Mouse (Mus musculus) cerebellum, adult 18-20 months (tissue): ENCODE measurements around the gene Pbx3.
A peak's percentile ranks its signal among the peaks of the same experiment; 100 is the strongest.

Experiments used
- DNase-seq, 2 experiments: peaks; one replicate each; pipeline ENCODE4 v3.0.0; 2021

Pbx3 gene

DNA sequence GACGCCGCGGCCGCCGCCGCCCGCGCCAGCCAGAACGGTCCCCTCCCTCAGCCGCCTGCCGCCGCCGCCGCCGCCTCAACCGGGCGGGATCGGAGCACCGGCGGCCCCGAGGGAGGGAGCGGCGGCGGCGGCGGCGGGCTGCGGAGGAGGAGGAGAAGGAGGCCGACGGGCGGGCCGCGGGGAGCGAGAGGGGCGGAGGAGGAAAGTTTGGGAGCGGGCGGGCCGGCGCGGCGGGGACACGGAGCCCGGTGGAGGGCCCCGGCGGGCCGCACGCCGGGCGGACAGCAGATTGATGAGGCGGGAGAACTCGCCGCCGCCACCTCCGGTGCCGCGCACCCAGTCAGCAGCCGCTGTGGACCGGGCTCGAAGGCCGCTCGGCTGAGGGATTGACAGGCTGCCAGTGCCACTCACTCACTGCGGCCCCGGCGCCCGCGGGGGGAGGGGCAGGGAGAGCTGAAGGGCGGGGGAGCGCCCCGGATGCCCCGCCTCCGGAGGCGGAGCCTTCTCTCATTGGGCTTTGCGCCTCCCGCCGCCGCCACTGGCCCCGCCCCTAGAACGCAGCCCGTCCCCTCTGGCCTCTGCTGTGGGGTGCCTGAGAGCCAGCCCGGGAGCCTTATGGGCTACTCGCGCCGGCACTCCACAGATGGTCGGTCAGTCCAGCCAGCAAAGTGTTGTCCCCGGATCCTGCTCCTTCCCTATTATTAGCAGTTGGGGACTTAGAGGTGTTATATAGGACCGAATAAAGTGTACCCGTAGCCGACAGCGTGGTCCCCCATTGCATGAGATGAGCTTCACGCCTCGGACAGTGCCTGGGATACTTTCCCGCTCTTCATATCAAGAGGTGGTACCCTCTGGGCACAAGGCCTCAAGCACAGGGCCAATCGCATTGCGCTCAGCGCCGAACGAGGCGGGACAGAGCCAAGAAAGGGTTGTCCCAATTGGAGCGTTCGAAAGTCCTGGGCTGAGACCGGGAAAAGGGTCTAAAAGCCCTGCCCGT is at the start of gene Pbx3:
Gene Pbx3 (minus strand): TSS at position 838 of the 997 bp plus-strand sequence.
- peak; percentile 95 to 99 for DNase-seq

DNA sequence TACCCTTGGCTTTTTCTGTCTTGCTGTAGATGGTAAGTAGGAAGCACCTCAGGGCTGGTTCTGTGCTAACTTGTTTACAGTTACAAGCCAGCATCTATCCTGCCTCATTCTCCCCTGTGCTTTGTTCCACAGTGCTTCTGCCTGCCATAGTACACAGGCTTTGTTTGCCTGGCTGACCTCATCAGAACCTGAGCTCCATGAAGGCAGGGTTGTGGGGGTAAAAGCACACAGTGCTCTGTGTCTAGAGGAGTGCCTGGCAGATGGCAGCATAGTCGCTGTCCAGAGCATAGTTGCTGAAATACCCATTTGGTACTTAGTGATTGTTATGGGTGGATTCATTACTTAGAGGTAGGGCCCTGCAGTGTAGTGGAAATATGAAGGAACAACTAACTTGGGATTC is 47.3 kb upstream of the Pbx3 start:
- DNase-seq = no peak

DNA sequence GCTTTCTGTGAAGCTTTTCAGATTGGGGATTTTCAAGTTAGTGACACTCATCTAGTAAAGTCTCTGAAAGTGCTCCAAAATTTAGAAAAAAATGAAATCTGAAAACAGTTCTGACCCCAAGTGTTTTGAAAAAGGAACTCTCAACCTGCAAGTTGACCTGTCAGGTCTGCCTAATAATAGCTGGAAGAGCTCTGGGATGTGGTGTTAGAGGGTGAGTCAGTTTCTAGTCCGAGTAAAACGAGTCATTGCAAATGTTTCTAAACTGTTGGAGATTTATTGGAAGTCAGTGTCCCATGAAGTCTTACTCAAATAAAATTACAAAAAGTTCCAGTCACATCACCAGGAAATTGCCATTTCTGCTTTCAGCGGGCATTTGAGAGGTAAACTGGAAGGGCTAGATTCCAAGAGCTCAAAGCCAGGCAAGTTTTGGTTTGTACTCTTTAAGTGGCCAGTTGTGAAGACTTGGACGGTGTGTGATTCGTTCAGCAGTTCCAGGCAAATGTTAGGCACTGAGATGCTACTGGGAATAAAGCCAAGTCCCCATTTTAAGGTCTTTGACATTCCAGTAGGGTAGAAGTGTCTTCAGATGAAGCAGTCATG is 36.9 kb upstream of the Pbx3 start:
- no peak for DNase-seq

DNA sequence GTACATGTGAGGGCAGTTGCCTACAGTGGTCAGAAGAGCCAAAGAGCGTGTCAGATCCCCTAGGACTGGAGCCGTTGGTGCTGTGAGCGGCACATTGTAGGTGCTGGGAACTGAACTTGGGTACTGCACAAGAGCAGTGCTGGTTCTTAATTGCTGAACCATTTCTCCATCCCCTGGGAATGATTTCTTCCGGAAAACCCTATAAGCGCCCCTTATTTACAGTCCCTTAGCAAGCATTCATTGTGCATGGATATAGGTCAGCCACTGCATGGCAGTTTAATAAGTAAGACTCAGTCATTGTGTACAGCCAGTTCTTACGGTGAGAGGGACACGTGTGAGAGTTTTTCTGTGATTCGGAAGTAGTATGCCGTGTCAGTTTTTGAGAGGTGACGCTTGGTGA is 35.4 kb upstream of the Pbx3 start:
- no peak for DNase-seq

DNA sequence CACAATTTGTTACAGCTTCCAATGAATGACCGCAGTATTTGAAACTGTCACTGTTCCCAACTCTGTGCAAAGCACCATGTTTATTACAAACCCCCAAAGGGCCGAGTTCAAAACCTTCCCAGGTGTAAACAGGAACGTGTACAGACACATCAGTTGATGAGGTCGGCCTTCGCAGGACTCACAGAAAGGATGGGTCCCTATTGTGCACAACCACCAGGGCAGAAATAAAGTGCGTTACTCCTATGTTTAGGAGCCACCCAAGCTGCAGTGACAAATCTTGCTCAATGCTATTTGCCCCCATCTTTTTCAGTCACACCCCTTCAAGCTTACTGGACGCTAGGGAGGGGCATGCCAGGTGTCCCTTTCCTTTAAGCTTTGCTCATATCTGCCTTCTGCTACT is 34.7 kb upstream of the Pbx3 start:
- peak in 1 of 2 experiments; percentile 13 for DNase-seq

DNA sequence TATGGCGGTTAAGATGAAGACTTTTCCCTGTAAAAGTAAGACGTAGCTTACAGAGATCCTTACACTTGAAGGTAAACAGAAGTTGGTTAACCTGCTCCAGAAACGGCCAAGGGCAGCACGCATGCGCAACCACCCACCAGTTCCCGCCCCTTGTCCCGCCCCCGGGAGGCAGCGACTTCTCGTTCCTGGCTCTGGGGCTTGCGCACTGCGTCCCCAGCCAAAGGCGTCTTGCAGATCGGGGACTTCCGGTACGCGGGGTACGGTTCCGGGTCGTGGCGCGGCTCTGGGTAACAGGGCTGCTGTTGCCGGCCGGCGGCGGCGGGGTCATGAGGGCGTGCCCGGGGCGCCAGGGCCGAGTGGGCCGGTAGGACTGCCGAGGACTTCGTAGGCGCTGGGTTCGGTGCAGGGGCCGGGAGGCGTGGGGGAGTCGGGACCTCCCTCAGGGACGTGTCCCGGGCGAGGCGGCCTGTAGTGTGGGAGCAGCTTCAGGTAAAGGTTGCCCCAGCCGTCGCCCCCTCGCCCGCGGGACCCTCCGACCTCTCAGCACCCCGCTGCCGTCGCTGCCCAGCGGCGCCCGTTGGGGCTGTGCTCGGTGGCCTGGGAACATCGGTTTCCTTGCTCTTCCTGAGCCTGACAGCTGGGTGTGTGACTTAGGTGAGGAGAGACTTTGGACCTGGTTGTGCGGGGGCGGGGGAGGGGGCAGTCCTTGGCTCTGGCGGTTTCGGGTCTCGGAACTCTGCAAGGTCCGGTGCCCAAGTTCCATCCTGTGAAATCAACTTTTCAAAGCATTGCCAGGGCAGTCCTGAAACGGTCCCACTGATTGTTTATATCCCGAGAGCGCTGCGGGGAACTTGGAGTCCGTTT is 33.9 kb upstream of the Pbx3 start, which contains the start of gene Mapkap1:
Gene Mapkap1 (plus strand): TSS at position 171 of the 864 bp plus-strand sequence.
- DNase-seq = peak; percentile 97 to 98

DNA sequence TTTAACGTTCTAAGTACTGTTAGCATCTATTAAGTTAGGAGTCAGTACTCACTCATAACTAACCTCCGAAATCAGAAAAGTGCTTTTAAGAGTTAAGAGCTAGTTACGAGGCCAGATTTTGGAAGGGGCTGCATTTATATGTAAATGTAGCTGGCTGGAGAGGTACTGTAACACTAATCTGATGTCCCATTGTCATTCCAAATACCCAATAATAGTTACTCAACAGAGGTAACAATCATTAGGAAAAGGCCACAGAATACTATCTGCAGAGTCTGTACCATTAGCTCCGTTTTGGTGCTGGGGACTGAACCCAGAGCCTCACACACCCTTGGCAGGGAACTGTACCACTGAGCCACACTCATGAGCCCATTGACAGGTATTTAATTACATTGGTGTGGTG is 26.6 kb upstream of the Pbx3 start:
- DNase-seq = no peak

DNA sequence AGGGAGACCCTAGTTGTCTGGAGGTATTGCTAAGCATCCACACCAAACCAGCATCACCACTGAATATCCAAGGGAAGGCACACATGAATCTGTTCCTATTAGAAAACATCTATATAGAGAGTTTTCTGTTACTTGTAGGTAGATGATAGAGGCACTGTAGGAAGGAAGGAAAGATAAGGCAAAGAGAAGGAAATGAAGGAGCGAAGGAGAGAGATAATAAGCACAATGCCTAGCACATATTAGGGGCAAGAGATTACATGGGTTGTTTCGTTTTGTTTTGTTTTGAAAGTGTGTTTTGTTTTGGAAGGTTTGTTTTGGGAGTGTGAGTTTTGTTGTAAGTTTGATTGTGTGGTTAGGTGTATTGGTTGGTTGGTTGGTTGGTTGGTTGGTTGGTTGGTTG is 6.0 kb upstream of the Pbx3 start:
- no peak for DNase-seq

DNA sequence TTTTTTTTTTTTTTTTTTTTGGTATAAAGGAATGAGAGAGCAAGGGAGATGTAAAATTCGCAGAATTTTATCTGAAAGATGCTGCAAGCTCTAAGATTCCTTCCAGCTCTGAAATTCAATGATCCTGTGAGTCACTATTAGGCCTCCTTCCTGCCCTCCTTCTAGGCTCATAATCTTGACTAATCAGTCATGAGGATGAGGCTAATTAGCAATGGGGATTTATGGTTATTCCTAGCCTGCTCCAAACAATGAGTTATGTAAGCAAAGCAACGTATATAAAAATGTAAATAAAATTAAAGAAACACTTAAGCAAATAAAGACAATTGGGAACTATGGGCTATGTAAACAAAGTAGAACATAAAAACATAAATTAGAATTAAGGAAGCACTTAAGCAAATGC is 1.4 kb upstream of the Pbx3 start:
- no peak for DNase-seq

DNA sequence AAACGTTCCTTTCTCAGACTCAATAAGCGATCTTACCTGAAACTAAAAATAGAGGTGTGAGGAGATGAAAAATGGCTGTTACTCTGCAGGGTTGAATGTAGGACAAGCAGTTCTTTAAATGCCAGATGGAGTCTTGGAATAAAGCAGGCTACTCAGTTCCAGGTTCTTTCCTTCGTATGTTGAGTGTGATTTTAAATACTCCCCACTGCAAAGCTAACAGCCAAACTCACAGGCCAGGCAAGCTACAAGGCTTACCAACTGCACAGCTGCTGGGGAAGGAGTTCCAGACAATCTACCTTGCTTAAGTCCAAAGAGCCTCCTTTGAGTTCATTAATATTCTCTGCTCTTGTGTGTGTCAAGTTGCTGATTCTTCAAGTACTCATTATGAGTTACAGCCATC is 944 bp upstream of the Pbx3 start:
- no peak for DNase-seq

DNA sequence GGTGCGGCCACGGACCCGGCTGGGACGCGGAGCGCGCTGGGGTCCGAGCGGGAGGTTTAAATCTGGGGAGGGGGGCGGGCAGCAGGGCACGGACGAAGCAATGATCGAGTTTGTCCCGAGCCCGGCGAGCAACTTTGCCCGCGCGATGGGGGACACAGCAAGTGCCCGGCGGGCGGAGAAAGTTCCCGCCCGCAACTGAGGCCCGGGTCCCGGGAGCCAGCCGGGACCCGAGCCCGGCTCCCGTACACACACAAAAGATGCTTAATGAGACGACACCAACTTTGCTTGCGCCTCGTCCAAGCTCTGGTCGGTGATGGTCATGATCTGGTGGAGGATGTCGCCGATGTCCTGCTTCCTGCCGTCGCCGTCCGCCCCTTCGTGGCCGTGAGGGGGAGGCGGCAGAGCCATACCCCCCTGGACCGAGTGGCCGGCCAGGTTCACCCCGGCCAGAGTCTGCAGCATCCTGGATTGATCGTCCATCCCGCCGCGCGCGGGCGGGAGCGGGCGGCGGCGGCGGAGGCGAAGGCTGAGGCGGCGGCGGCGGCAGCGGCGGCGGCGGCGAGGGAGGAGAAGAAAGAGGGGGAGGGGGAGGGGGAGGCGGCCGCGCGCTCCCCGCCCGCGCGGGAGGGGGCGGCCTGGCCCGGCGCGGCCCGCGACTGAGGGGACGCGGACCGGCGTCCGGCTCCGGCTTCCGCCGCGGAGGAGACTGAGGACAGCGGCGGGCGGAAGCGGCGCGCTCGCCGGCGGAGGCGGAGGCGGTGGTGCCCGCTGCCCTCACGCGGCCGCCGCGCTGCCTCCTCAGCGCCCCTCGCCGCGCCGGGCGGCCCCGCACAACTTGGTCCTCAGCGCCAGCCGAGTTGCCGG is 1.3 kb downstream of the Pbx3 start:
- peak; percentile 38 to 69 for DNase-seq

DNA sequence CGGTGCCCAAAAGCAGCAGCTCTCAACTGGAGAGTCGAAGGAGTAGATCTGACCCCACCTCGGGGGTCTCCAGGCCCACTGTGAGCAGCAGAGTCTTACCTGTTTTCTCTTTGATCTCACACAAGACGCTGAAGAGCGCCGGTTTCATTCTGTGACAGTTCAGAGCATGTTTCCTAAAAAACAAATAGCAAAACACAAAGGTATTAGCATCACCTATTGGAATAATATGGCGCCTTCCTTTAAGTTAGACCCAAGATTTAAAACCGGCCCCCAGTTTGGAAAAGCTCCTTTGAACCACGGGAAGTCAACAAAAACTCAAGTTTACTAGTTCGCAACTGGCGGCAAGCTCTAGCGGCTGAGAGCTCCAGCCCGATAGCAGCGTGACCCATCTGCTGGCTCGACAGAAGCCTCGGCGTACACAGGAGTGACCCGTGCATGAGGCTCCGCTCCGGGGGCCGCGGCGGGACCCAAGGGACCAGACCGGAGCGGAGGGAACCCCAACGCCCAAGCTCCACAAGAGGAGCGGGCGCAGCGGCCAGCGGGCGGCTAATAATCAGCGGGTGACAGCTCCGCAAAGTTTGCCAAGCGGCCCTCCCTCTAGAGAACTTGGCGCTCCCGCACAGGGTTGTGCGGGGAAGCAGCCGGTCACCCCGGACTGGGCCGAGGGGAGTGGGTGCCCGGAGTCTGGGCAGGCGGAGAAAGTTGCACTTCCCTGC is 2.1 kb downstream of the Pbx3 start:
- DNase-seq = peak; percentile 32 to 53

DNA sequence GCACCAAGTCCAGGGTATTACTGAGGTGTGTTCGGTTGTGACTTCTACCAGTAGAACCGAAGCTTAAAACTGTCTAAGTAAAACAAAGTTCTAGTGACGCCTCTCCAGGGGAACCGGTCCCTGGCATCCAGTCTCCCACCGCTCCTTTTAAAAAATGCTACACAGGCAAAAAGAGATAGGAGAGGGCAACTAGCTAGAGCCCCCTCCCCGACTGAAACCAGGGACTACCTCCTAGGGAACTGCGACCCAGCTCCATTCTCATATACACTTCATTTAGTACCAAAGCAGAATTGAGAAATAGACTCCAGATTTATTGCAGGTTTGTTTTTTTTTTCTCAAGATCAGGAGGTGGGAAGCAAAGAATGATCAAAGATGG is 2.6 kb downstream of the Pbx3 start:
- no peak for DNase-seq

DNA sequence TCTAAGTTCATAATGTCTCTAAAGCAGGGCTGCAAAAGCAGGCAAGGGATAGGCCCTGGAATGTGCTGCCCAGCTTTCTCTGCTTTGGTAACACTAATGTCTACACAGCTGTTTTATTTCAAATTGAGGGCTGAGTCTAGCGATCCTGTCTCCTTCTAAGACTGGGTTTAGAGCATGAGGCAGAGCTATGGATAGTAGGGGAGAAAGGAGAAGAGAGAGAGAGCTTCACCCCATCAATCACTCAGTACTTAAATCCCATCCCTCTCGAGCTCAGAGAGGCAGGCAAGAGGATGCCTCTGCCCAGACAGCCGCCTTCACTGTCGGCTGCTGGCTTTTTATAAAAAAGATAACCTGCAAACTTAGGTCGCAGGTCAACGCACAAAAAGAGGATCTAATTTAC is 4.5 kb downstream of the Pbx3 start:
- DNase-seq = no peak

DNA sequence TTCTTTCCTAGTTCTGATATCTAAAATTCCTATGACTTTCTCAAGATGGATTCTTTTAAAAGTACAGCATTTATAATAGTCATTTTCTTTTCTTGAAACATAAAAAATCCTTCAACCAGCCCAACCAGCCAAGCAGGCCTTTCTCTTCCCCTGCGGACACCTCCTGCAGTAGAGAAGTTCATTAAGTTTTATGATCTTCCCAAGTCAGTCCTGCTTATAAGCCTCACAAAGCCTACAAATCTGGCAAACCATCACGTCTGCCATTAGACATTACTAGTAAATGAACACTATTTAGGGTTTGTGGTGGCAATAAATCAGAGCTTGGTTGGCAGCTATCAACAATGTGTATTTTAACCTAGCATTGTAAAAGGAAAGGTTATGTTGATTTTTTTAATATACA is 5.9 kb downstream of the Pbx3 start:
- DNase-seq = no peak

DNA sequence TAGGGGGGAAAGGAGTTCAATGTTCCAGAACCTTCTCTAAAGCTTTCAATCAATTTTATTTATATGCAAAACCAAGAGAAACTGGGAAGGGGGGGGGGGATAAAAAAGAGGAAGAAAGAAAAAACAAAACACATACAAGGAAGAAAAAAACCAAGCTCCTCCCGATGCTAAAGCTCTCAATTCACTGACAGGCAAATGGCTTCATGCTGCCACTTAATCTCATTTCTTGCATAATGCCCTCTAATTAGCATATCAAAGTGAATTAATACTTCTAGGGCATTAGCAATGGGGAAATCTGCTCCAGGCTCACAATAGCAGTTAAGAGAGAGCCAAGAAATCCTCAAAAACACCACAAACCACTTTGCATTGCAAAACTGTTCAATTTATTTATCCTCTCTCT is 9.3 kb downstream of the Pbx3 start:
- no peak for DNase-seq

DNA sequence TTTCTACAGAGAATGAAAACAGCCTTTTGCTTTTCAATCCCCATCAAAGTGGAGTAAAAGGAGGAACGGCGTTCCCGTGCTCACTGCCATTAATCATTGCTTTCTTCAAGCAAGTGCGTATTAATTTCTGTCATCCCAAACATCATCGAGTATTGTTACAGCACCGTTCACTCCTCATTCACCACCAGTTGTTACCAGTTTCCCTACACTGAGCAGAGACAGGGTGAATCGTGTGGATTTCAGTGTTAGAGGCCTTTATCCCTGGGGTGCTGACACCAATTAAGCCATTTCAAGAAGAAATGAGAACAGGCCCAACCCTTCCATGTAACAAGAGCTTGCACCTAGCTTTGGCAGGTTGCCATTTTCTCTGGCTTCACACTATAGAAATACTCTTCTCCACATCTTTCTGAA is 17.1 kb downstream of the Pbx3 start:
- DNase-seq = peak in 1 of 2 experiments; percentile 18

DNA sequence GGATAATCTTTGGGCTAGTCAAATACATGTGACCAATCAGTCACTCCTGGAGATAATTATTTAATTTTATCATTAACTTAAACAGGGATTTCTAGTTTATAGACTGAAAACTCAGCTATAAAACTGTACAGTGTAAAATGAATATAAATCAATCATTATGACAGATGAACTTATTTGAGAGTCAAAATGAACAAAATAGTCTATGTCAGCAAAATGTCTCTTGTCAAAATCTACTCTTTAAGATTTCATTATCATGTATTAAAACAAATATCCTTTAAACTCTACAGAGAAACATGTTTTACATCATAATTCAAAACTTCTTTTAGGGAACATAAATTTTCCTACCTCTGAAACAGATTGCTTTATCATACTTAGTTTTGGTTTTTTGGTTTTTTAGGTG is 20.9 kb downstream of the Pbx3 start:
- DNase-seq = no peak

DNA sequence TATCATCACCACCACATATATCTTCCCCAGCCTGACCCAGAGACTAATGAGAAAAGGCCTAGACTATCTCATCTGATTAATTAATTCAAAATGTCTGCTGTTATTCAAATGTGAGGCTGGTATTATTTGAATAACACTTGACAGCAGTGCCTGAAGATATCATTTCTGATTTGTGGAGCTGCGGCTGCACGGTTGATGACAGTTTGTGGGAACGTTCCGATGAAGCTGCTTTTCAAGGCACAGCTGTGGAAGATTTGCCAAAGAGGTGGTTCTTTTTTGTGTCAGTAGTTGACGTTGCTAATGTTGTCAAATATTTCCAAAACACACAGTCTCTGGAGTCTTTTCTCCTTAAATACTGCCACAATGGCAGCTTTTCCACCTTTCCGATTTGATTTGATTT is 25.8 kb downstream of the Pbx3 start:
- no peak for DNase-seq

DNA sequence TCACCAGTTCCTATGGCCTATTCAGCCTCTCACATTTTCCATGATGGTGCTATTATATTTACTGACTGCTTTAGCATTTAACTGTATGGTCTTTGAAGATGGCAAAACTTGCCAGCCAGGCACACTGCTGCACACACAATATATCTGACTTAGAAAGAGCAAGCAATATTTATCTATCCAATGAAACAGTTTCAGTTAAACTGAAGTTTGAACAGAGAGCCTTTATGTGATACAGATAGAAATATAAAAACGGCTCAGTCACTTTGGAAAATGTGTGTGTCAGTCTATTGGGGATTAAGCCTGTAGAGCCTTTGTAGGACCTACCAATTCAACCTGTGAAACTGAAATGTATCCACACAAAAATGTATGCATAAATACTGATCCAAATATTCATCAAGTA is 74.3 kb downstream of the Pbx3 start:
- no peak for DNase-seq

DNA sequence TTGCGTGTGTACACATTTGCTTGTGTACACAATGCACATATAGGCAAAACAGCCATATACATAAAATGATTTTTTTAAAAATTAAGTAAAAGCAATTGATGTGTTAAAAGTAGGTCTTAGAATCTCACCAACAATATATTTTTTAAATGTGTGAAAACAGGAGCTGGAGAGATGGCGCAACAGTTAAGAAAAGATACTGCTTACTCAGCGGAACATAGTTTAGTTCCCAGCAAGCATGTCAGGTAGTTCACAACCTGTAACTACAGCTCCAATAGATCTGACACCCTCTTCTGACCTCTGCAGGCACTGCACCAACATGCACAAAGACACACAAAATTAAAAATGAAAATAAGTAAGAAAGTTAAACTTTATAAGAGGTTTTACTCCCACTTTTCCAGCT is 74.7 kb downstream of the Pbx3 start:
- DNase-seq = no peak

DNA sequence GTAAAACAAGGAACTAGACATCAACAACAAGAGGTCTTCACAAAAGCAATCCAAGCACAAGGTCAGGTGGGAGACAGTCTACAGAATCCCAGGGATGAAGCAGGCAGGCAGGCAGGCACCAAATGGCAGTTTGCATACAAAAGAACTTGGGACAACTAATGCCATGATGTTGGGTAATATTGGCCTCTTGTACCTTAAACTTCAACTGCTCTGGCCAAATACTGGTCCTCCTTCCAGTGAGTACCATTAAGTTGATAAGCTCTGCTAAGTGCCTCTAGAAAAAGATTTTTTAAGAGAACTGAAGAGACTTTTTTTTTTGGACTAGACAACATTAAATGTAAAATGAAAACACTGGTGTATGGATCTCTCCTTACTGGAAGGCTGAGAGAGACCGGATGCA is 83.2 kb downstream of the Pbx3 start:
- DNase-seq = no peak
